Mouse (Mus musculus): Measurements from ENCODE around the gene Grk6. TPM values are rescaled to one million over a fixed set of nuclear protein-coding genes. Genes with fewer than 3 reads are reported as not detected.

Gene Grk6
- 10 to 100 TPM; 70.6 to 73.0 TPM for total RNA-seq (2021)

GRCm38 (mm10) chr13:55444937-55445315 is at the start of gene Grk6:
TSS of gene Grk6 (plus strand) at chr13:55445072.
- intact Hi-C loops (cut with DNase I) = no loop called here
- DNase-seq (ENCODE audit: extremely low spot score in 1 of 2, low spot score in 2 of 2) = peak; percentile 100

- intact Hi-C loops (cut with DNase I) = no loop called here
Observed at GRCm38 (mm10) chr13:55398088-55398487, 46.8 kb upstream of the Grk6 start, which contains the start of gene Slc34a1. TSS of gene Slc34a1 (plus strand) at chr13:55398187.

GRCm38 (mm10) chr13:55399300-55400038 is 45.4 kb upstream of the Grk6 start:
- intact Hi-C loops (cut with DNase I) = no loop called here
- DNase-seq (ENCODE audit: extremely low spot score in 1 of 2, low spot score in 2 of 2) = no peak

More at GRCm38 (mm10) chr13:55398088-55398487, 46.8 kb upstream of the Grk6 start, which contains the start of gene Slc34a1:
- DNase-seq (ENCODE audit: extremely low spot score in 1 of 2, low spot score in 2 of 2) = no peak

- intact Hi-C loops (cut with DNase I) = no loop called here
- no peak for DNase-seq (ENCODE audit: extremely low spot score in 1 of 2, low spot score in 2 of 2)
Observed at GRCm38 (mm10) chr13:55400039-55400346, 44.9 kb upstream of the Grk6 start.

GRCm38 (mm10) chr13:55403266-55403665 is 41.6 kb upstream of the Grk6 start:
- intact Hi-C loops (cut with DNase I) = no loop called here
- no peak for DNase-seq (ENCODE audit: extremely low spot score in 1 of 2, low spot score in 2 of 2)

GRCm38 (mm10) chr13:55403935-55404852 is 40.7 kb upstream of the Grk6 start:
- intact Hi-C loops (cut with DNase I) = loop anchor here (2.0 kb wide), 1 partner anchor 113 kb away; no protein-coding TSS in a partner anchor
- DNase-seq (ENCODE audit: extremely low spot score in 1 of 2, low spot score in 2 of 2) = no peak

GRCm38 (mm10) chr13:55404853-55405782 is 39.8 kb upstream of the Grk6 start:
- DNase-seq (ENCODE audit: extremely low spot score in 1 of 2, low spot score in 2 of 2) = peak; percentile 77 to 83
- intact Hi-C loops (cut with DNase I) = loop anchor here (2.0 kb wide), 1 partner anchor 112 kb away; no protein-coding TSS in a partner anchor

GRCm38 (mm10) chr13:55405783-55406390 is 39.0 kb upstream of the Grk6 start:
- no peak for DNase-seq (ENCODE audit: extremely low spot score in 1 of 2, low spot score in 2 of 2)
- intact Hi-C loops (cut with DNase I) = loop anchor here (2.0 kb wide), 1 partner anchor 111 kb away; no protein-coding TSS in a partner anchor

GRCm38 (mm10) chr13:55407341-55407740 is 37.5 kb upstream of the Grk6 start:
- intact Hi-C loops (cut with DNase I) = no loop called here
- DNase-seq (ENCODE audit: extremely low spot score in 1 of 2, low spot score in 2 of 2) = no peak

GRCm38 (mm10) chr13:55408546-55409120 is 36.2 kb upstream of the Grk6 start:
- intact Hi-C loops (cut with DNase I) = no loop called here
- DNase-seq (ENCODE audit: extremely low spot score in 1 of 2, low spot score in 2 of 2) = no peak

GRCm38 (mm10) chr13:55411826-55412225 is 33.0 kb upstream of the Grk6 start:
- DNase-seq (ENCODE audit: extremely low spot score in 1 of 2, low spot score in 2 of 2) = no peak
- intact Hi-C loops (cut with DNase I) = no loop called here

GRCm38 (mm10) chr13:55412643-55413307 is 32.1 kb upstream of the Grk6 start:
- intact Hi-C loops (cut with DNase I) = no loop called here
- no peak for DNase-seq (ENCODE audit: extremely low spot score in 1 of 2, low spot score in 2 of 2)

- intact Hi-C loops (cut with DNase I) = no loop called here
- DNase-seq (ENCODE audit: extremely low spot score in 1 of 2, low spot score in 2 of 2) = peak in 1 of 2 experiments; percentile 47
Observed at GRCm38 (mm10) chr13:55413333-55413732, 31.5 kb upstream of the Grk6 start.

- DNase-seq (ENCODE audit: extremely low spot score in 1 of 2, low spot score in 2 of 2) = peak; percentile 74 to 85
- intact Hi-C loops (cut with DNase I) = no loop called here
Observed at GRCm38 (mm10) chr13:55414743-55415380, 30.0 kb upstream of the Grk6 start, which contains the start of gene Pfn3. TSS of gene Pfn3 (minus strand) at chr13:55415232.

GRCm38 (mm10) chr13:55418004-55418403 is 26.9 kb upstream of the Grk6 start:
- intact Hi-C loops (cut with DNase I) = no loop called here
- DNase-seq (ENCODE audit: extremely low spot score in 1 of 2, low spot score in 2 of 2) = peak; percentile 60 to 90

GRCm38 (mm10) chr13:55419142-55419541 is 25.7 kb upstream of the Grk6 start:
- DNase-seq (ENCODE audit: extremely low spot score in 1 of 2, low spot score in 2 of 2) = no peak
- intact Hi-C loops (cut with DNase I) = no loop called here

All from left cerebral cortex, postnatal 10 days (tissue).